Mouse (Mus musculus) lung, embryonic 15.5 days (tissue): Measurements from ENCODE around the gene Pdss2. TPM values are rescaled to one million over a fixed set of nuclear protein-coding genes. Genes with fewer than 3 reads are reported as not detected.
A peak's percentile ranks its signal among the peaks of the same experiment; 100 is the strongest.

Experiments
- ATAC-seq: fragments of 200-750 bp; cut with Nextera tagmentation; 2 replicates; pipeline ENCODE4 v1.8.0; 2017; ENCODE audit warnings: moderate number of reproducible peaks, borderline replicate concordance; ENCODE audit not compliant: low FRiP score, low TSS enrichment; ENCODE audit errors: extremely low read depth
- H3K27ac ChIP-seq: fragments of 300-500 bp; sonication (generic); 2 replicates; pipeline ENCODE4 v1.5.1; 2015; ENCODE audit warnings: moderate library complexity, mild to moderate bottlenecking, inconsistent platforms
- H3K27me3 ChIP-seq: fragments of 300-500 bp; sonication (generic); 2 replicates; pipeline ENCODE4 v1.6.1; 2015; ENCODE audit warnings: inconsistent platforms
- H3K36me3 ChIP-seq: fragments of 300-500 bp; sonication (generic); 2 replicates; pipeline ENCODE4 v1.6.1; 2015; ENCODE audit warnings: inconsistent platforms
- H3K4me1 ChIP-seq: fragments of 300-500 bp; sonication (generic); 2 replicates; pipeline ENCODE4 v1.6.1; 2015; ENCODE audit warnings: inconsistent platforms
- H3K4me2 ChIP-seq: fragments of 300-500 bp; sonication (generic); 2 replicates; pipeline ENCODE4 v1.6.1; 2015; ENCODE audit warnings: inconsistent platforms, mild to moderate bottlenecking, moderate library complexity
- H3K4me3 ChIP-seq: fragments of 300-500 bp; sonication (generic); 2 replicates; pipeline ENCODE4 v1.5.1; 2015; ENCODE audit warnings: mild to moderate bottlenecking, inconsistent platforms
- H3K9ac ChIP-seq: fragments of 300-500 bp; sonication (generic); 2 replicates; pipeline ENCODE4 v1.6.1; 2015; ENCODE audit warnings: inconsistent platforms
- H3K9me3 ChIP-seq: fragments of 300-500 bp; sonication (generic); 2 replicates; pipeline ENCODE4 v1.6.1; 2016; ENCODE audit warnings: inconsistent platforms
- WGBS: fragments of 180-500 bp; shearing (Covaris S2); methylation state at CpG from one replicate; pipeline ENCODE4 v1.1.7; 2015; 5-methylcytosine and 5-hydroxymethylcytosine counted together
- polyA plus RNA-seq: library from polyadenylated mRNA; unstranded; fragments of >200 nt; fragmentation: Nextera tagmentation; extraction: Ambion mirVana; gene quantifications from 2 replicates; pipeline ENCODE4 v1.2.1, GENCODE M21; 2015

Gene Pdss2
- polyA plus RNA-seq, 1 experiment from 2014 or later: 11.9 TPM

- no peak overlapping the region for H3K27ac ChIP-seq
- 71% methylated on average over 1 of the region's 1 CpGs for WGBS
- H3K36me3 ChIP-seq: no peaks in the 10 kb centered on the region
- no peaks in the 10 kb centered on the region for H3K9me3 ChIP-seq
- no peak overlapping the region for H3K9ac ChIP-seq
- ATAC-seq: no peak
- no peak overlapping the region for H3K4me3 ChIP-seq
- no peaks in the 10 kb centered on the region for H3K27me3 ChIP-seq
- H3K4me2 ChIP-seq: no peak overlapping the region
- H3K4me1 ChIP-seq: 0 out of 2 replicates have a peak, but pooled peaks cover 3% of the 10 kb centered on the region
Observed at GRCm38 (mm10) chr10:43454219-43454618, 232.9 kb downstream of the Pdss2 start.

- no peak for ATAC-seq
- Histone ChIP-seq H3K9me3 (no peaks in the 10 kb centered on the region), H3K9ac (no peak overlapping the region), H3K36me3 (no peaks in the 10 kb centered on the region), H3K27me3 (no peaks in the 10 kb centered on the region), H3K4me2 (no peak overlapping the region), H3K4me3 (no peak overlapping the region), H3K27ac (no peak overlapping the region), H3K4me1 (0 out of 2 replicates have a peak, but pooled peaks cover 3% of the 10 kb centered on the region)
- WGBS: 84% methylated on average over 3 of the region's 3 CpGs
Observed at GRCm38 (mm10) chr10:43454671-43455070, 233.4 kb downstream of the Pdss2 start.

- H3K27me3 ChIP-seq: no peaks in the 10 kb centered on the region
- H3K9me3 ChIP-seq: no peaks in the 10 kb centered on the region
- H3K4me1 ChIP-seq: 0 out of 2 replicates have a peak, but pooled peaks cover 3% of the 10 kb centered on the region
- ATAC-seq: no peak
- no peak overlapping the region for H3K27ac ChIP-seq
- H3K9ac ChIP-seq: no peak overlapping the region
- WGBS: 66% methylated on average over 5 of the region's 5 CpGs
- no peaks in the 10 kb centered on the region for H3K36me3 ChIP-seq
- H3K4me3 ChIP-seq: no peak overlapping the region
- H3K4me2 ChIP-seq: no peak overlapping the region
Observed at GRCm38 (mm10) chr10:43462821-43463220, 241.5 kb downstream of the Pdss2 start.

GRCm38 (mm10) chr10:43463227-43463626, 241.9 kb downstream of the Pdss2 start:
- Histone ChIP-seq H3K9me3 (no peaks in the 10 kb centered on the region), H3K4me3 (no peak overlapping the region), H3K36me3 (no peaks in the 10 kb centered on the region), H3K4me2 (no peak overlapping the region), H3K27me3 (no peaks in the 10 kb centered on the region), H3K27ac (no peak overlapping the region), H3K4me1 (0 out of 2 replicates have a peak, but pooled peaks cover 4% of the 10 kb centered on the region), H3K9ac (no peak overlapping the region)
- 34% methylated on average over 3 of the region's 3 CpGs for WGBS
- ATAC-seq: no peak

- H3K27me3 ChIP-seq: no peaks in the 10 kb centered on the region
- no peak for ATAC-seq
- H3K4me3 ChIP-seq: no peak overlapping the region
- no peaks in the 10 kb centered on the region for H3K9me3 ChIP-seq
- no peak overlapping the region for H3K4me2 ChIP-seq
- 0 out of 2 replicates have a peak, but pooled peaks cover 4% of the 10 kb centered on the region for H3K4me1 ChIP-seq
- no peaks in the 10 kb centered on the region for H3K36me3 ChIP-seq
- H3K27ac ChIP-seq: no peak overlapping the region
- 82% methylated on average over 2 of the region's 2 CpGs for WGBS
- H3K9ac ChIP-seq: no peak overlapping the region
Observed at GRCm38 (mm10) chr10:43466223-43466622, 244.9 kb downstream of the Pdss2 start.

GRCm38 (mm10) chr10:43467659-43468058, 246.4 kb downstream of the Pdss2 start:
- Histone ChIP-seq H3K9me3 (no peaks in the 10 kb centered on the region), H3K4me1 (0 out of 2 replicates have a peak, but pooled peaks cover 4% of the 10 kb centered on the region), H3K27me3 (no peaks in the 10 kb centered on the region), H3K4me3 (no peak overlapping the region), H3K36me3 (no peaks in the 10 kb centered on the region), H3K27ac (no peak overlapping the region), H3K9ac (no peak overlapping the region), H3K4me2 (peak overlapping the region; percentile 27; the same call in 1 of the 2 replicates)
- 33% methylated on average over 13 of the region's 13 CpGs for WGBS
- ATAC-seq: no peak

GRCm38 (mm10) chr10:43468293-43468692, 247.0 kb downstream of the Pdss2 start:
- no peak overlapping the region for H3K27ac ChIP-seq
- H3K4me1 ChIP-seq: 0 out of 2 replicates have a peak, but pooled peaks cover 4% of the 10 kb centered on the region
- no peaks in the 10 kb centered on the region for H3K36me3 ChIP-seq
- no peaks in the 10 kb centered on the region for H3K9me3 ChIP-seq
- H3K4me2 ChIP-seq: no peak overlapping the region
- 93% methylated on average over 6 of the region's 6 CpGs for WGBS
- ATAC-seq: no peak
- H3K27me3 ChIP-seq: no peaks in the 10 kb centered on the region
- no peak overlapping the region for H3K4me3 ChIP-seq
- H3K9ac ChIP-seq: no peak overlapping the region

GRCm38 (mm10) chr10:43475376-43475775, 254.1 kb downstream of the Pdss2 start:
- no peak overlapping the region for H3K9ac ChIP-seq
- no peak for ATAC-seq
- WGBS: 51% methylated on average over 4 of the region's 4 CpGs
- H3K27me3 ChIP-seq: no peaks in the 10 kb centered on the region
- no peaks in the 10 kb centered on the region for H3K9me3 ChIP-seq
- no peak overlapping the region for H3K4me3 ChIP-seq
- no peak overlapping the region for H3K4me2 ChIP-seq
- H3K27ac ChIP-seq: no peak overlapping the region
- H3K4me1 ChIP-seq: peaks cover 13% of the 10 kb centered on the region
- no peaks in the 10 kb centered on the region for H3K36me3 ChIP-seq

- ATAC-seq: no peak
- Histone ChIP-seq H3K4me1 (peaks cover 24% of the 10 kb centered on the region), H3K36me3 (no peaks in the 10 kb centered on the region), H3K4me2 (peak overlapping the region; percentile 85), H3K27me3 (no peaks in the 10 kb centered on the region), H3K27ac (no peak overlapping the region), H3K9me3 (no peaks in the 10 kb centered on the region), H3K4me3 (peak overlapping the region; percentile 91), H3K9ac (peak overlapping the region; percentile 96)
- 8% methylated on average over 9 of the region's 9 CpGs for WGBS
Observed at GRCm38 (mm10) chr10:43477459-43477858, 256.2 kb downstream of the Pdss2 start.

- Histone ChIP-seq H3K27me3 (no peaks in the 10 kb centered on the region), H3K4me1 (peaks cover 30% of the 10 kb centered on the region), H3K4me2 (peak overlapping the region; percentile 85), H3K9ac (peak overlapping the region; percentile 96), H3K27ac (peak overlapping the region; percentile 97), H3K36me3 (no peaks in the 10 kb centered on the region), H3K9me3 (no peaks in the 10 kb centered on the region), H3K4me3 (peak overlapping the region; percentile 91)
- WGBS: under 1% methylated on average over 42 of the region's 42 CpGs
- peak; percentile 36; the same call in 1 of the 2 replicates for ATAC-seq
Observed at GRCm38 (mm10) chr10:43477865-43478681, 256.8 kb downstream of the Pdss2 start.

- H3K4me2 ChIP-seq: peak within 1 kb of the TSS; percentile 85
- no peaks in the 10 kb centered on the region for H3K36me3 ChIP-seq
- H3K4me1 ChIP-seq: peaks cover 38% of the 10 kb centered on the region
- H3K9me3 ChIP-seq: no peaks in the 10 kb centered on the region
- ATAC-seq: peak; percentile 56
- under 1% methylated on average over 64 of the region's 101 CpGs for WGBS
- peak within 1 kb of the TSS; percentile 97 for H3K27ac ChIP-seq
- H3K9ac ChIP-seq: peak within 1 kb of the TSS; percentile 96
- no peaks in the 10 kb centered on the region for H3K27me3 ChIP-seq
- peak within 1 kb of the TSS; percentile 91 for H3K4me3 ChIP-seq
Observed at GRCm38 (mm10) chr10:43478751-43479435, 257.6 kb downstream of the Pdss2 start, which contains the start of gene Bend3. Gene Bend3, plus strand, starts transcription at chr10:43478831.
